Mouse (Mus musculus): ENCODE measurements around the gene Jakmip3.

Jakmip3 gene

GRCm38 (mm10) chr7:139093781-139094180, 153.3 kb downstream of the Jakmip3 start:
- no peak for TF ChIP-seq GATA4 (IDR thresholded peaks at IDR 0.05; ENCODE audit: insufficient replicate concordance, low read length)

GRCm38 (mm10) chr7:139094761-139095160, 154.2 kb downstream of the Jakmip3 start:
- TF ChIP-seq GATA4 (IDR thresholded peaks at IDR 0.05; ENCODE audit: insufficient replicate concordance, low read length) = no peak

- no peak for TF ChIP-seq GATA4 (IDR thresholded peaks at IDR 0.05; ENCODE audit: insufficient replicate concordance, low read length)
Measured at GRCm38 (mm10) chr7:139095282-139095681, 154.8 kb downstream of the Jakmip3 start.

GRCm38 (mm10) chr7:139096399-139096798, 155.9 kb downstream of the Jakmip3 start:
- no peak for TF ChIP-seq GATA4 (IDR thresholded peaks at IDR 0.05; ENCODE audit: insufficient replicate concordance, low read length)

GRCm38 (mm10) chr7:139100531-139101095, 160.1 kb downstream of the Jakmip3 start:
- no peak for TF ChIP-seq GATA4 (IDR thresholded peaks at IDR 0.05; ENCODE audit: insufficient replicate concordance, low read length)

GRCm38 (mm10) chr7:139101286-139101804, 160.8 kb downstream of the Jakmip3 start:
- TF ChIP-seq GATA4 (IDR thresholded peaks at IDR 0.05; ENCODE audit: insufficient replicate concordance, low read length) = no peak

- TF ChIP-seq GATA4 (IDR thresholded peaks at IDR 0.05; ENCODE audit: insufficient replicate concordance, low read length) = no peak
Measured at GRCm38 (mm10) chr7:139101826-139102225, 161.3 kb downstream of the Jakmip3 start.

GRCm38 (mm10) chr7:139103960-139104381, 163.4 kb downstream of the Jakmip3 start:
- no peak for TF ChIP-seq GATA4 (IDR thresholded peaks at IDR 0.05; ENCODE audit: insufficient replicate concordance, low read length)

GRCm38 (mm10) chr7:139105076-139105475, 164.5 kb downstream of the Jakmip3 start:
- no peak for TF ChIP-seq GATA4 (IDR thresholded peaks at IDR 0.05; ENCODE audit: insufficient replicate concordance, low read length)

- no peak for TF ChIP-seq GATA4 (IDR thresholded peaks at IDR 0.05; ENCODE audit: insufficient replicate concordance, low read length)
Measured at GRCm38 (mm10) chr7:139105705-139106104, 165.2 kb downstream of the Jakmip3 start.

GRCm38 (mm10) chr7:139107908-139108650, 167.5 kb downstream of the Jakmip3 start:
- no peak for TF ChIP-seq GATA4 (IDR thresholded peaks at IDR 0.05; ENCODE audit: insufficient replicate concordance, low read length)

GRCm38 (mm10) chr7:139119152-139119774, 178.7 kb downstream of the Jakmip3 start:
- no peak for TF ChIP-seq GATA4 (IDR thresholded peaks at IDR 0.05; ENCODE audit: insufficient replicate concordance, low read length)

GRCm38 (mm10) chr7:139119775-139120153, 179.2 kb downstream of the Jakmip3 start:
- no peak for TF ChIP-seq GATA4 (IDR thresholded peaks at IDR 0.05; ENCODE audit: insufficient replicate concordance, low read length)

- TF ChIP-seq GATA4 (IDR thresholded peaks at IDR 0.05; ENCODE audit: insufficient replicate concordance, low read length) = no peak
Measured at GRCm38 (mm10) chr7:139125881-139126280, 185.4 kb downstream of the Jakmip3 start.

GRCm38 (mm10) chr7:139126549-139126948, 186.0 kb downstream of the Jakmip3 start:
- TF ChIP-seq GATA4 (IDR thresholded peaks at IDR 0.05; ENCODE audit: insufficient replicate concordance, low read length) = no peak

GRCm38 (mm10) chr7:139128994-139129393, 188.5 kb downstream of the Jakmip3 start:
- TF ChIP-seq GATA4 (IDR thresholded peaks at IDR 0.05; ENCODE audit: insufficient replicate concordance, low read length) = no peak
